Mouse (Mus musculus) neural tube, embryonic 11.5 days (tissue): ENCODE measurements at regions not wholly inside any gene's neighbourhood (a gene's known extent, or its start where the extent isn't known, plus 50 kb on each side); places are given as distances from the start of the nearest gene placed in this dataset.

ENCODE experiments used
- ATAC-seq: fragments of 200-750 bp; cut with Nextera tagmentation; 2 replicates; pipeline ENCODE4 v1.8.0; 2017; ENCODE audit warnings: moderate number of reproducible peaks, mild to moderate bottlenecking, moderate TSS enrichment, moderate library complexity; ENCODE audit not compliant: insufficient read depth, low FRiP score, low TSS enrichment
- DNase-seq: peaks from one replicate; pipeline ENCODE4 v3.0.0-alpha.2; 2015; ENCODE audit warnings: low spot score
- H3K27ac ChIP-seq: fragments of 300-500 bp; sonication (generic); 2 replicates; pipeline ENCODE4 v1.5.1; 2014; ENCODE audit warnings: low read depth, mild to moderate bottlenecking, low read length
- H3K27me3 ChIP-seq: fragments of 300-500 bp; sonication (generic); 2 replicates; pipeline ENCODE4 v1.6.1; 2014; ENCODE audit warnings: mild to moderate bottlenecking, low read length, mixed read lengths; ENCODE audit not compliant: control insufficient read depth, insufficient read depth
- H3K36me3 ChIP-seq: fragments of 300-500 bp; sonication (generic); 2 replicates; pipeline ENCODE4 v1.6.1; 2014; ENCODE audit warnings: mild to moderate bottlenecking, low read length, moderate library complexity, mixed read lengths; ENCODE audit not compliant: control insufficient read depth, insufficient read depth
- H3K4me1 ChIP-seq: fragments of 300-500 bp; sonication (generic); 2 replicates; pipeline ENCODE4 v1.6.1; 2014; ENCODE audit warnings: low read length, mixed read lengths; ENCODE audit not compliant: control insufficient read depth, insufficient read depth
- H3K4me2 ChIP-seq: fragments of 300-500 bp; sonication (generic); 2 replicates; pipeline ENCODE4 v1.6.1; 2014; ENCODE audit warnings: low read depth, mild to moderate bottlenecking, moderate library complexity
- H3K4me3 ChIP-seq: fragments of 300-500 bp; sonication (generic); 2 replicates; pipeline ENCODE4 v1.5.1; 2014; ENCODE audit warnings: low read depth, low read length
- H3K9ac ChIP-seq: fragments of 300-500 bp; sonication (generic); 2 replicates; pipeline ENCODE4 v1.6.1; 2014; ENCODE audit warnings: mild to moderate bottlenecking, low read length
- H3K9me3 ChIP-seq: fragments of 300-500 bp; sonication (generic); 2 replicates; pipeline ENCODE4 v1.6.1; 2016; ENCODE audit warnings: low read length; ENCODE audit not compliant: control insufficient read depth
- WGBS: fragments of 180-500 bp; shearing (Covaris S2); extraction: QIAGEN DNeasy Blood & Tissue Kit; methylation state at CpG from one replicate; pipeline ENCODE4 v1.1.7; 2014; 5-methylcytosine and 5-hydroxymethylcytosine counted together

DNA sequence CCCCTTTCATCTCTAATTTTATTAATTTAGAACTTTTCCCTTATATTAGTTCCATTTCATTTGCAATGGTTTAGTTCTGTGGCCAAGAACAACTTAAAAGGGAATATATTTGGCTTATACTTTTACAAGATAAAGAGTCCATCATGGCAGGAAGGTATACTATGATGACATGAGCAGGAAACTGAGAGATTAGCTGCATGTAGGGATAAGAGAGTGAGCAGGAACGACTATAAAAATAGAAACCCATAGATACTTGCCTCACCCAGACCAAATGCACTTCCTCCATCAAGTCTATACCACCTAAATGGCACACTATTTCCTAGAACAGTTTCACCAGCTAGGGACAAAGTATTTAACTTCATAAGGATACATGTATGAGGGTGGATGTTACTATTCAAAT is 752.2 kb upstream of the Pou3f4 start:
- Histone ChIP-seq H3K27ac (no peak overlapping the region), H3K9ac (no peak overlapping the region), H3K36me3 (no peaks in the 10 kb centered on the region), H3K9me3 (no peaks in the 10 kb centered on the region), H3K27me3 (no peaks in the 10 kb centered on the region), H3K4me2 (no peak overlapping the region), H3K4me1 (no peaks in the 10 kb centered on the region), H3K4me3 (no peak overlapping the region)
- DNase-seq (no peak), ATAC-seq (no peak)
- 50% methylated on average over 1 of the region's 1 CpGs for WGBS

DNA sequence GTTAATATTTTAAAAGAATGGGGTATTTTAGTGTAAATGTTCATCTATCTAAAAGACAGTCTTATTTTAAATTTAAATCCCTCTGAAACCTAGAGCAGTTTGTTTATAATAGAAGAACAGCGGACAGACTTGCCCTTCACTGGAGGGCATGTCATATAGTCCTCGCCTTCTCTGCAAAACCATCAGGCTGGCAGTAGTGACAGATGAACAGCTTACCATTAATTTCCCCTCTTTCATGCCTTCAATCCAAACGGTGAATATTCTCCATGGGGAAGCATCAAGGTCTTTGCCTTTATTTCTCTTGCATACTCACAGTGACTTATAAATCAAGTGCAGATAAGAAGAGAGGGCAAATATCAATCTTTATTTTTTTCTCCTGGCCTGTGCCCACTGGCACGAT is 737.7 kb upstream of the Pou3f4 start:
- Histone ChIP-seq H3K27ac (no peak overlapping the region), H3K4me1 (no peaks in the 10 kb centered on the region), H3K9me3 (no peaks in the 10 kb centered on the region), H3K4me2 (no peak overlapping the region), H3K36me3 (no peaks in the 10 kb centered on the region), H3K27me3 (no peaks in the 10 kb centered on the region), H3K9ac (no peak overlapping the region), H3K4me3 (no peak overlapping the region)
- no peak for ATAC-seq
- WGBS: 69% methylated on average over 4 of the region's 4 CpGs
- DNase-seq: no peak

DNA sequence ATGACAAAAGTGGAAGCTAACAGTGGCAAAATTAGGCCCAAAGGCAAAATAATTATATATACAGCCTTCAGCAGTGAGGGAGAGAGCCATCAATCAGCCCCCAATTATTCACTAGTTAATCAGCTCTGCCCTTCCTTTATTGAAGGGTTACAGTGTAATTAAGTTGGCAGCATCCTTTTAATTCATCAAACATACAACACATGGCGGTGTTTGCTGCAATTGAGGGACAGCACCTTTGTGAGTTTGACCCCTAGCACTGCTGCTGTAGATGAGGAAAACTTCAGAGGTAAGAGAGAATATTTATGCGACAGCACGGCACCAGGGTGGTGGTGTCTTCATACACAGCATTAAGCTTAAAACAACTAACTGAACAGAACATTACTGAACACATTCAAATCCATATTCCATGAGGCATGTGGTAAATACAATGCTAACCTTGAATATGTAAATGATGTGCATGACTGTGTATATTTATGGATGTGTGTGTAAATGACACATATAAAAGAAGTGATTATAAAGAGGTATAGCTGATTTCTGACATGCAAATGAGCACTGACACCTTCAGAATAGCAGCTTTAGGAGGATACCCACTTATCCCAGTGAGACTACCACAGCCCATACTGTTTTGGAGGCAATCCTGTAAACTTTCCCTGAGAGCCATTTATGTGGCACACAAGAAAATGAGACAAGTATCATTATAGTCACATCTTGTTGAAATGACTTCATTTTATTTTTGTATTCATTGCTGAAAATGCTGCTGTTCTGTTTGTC is 736.1 kb upstream of the Pou3f4 start:
- Histone ChIP-seq H3K4me3 (no peak overlapping the region), H3K27me3 (no peaks in the 10 kb centered on the region), H3K4me2 (no peak overlapping the region), H3K4me1 (no peaks in the 10 kb centered on the region), H3K9me3 (no peaks in the 10 kb centered on the region), H3K27ac (no peak overlapping the region), H3K36me3 (no peaks in the 10 kb centered on the region), H3K9ac (no peak overlapping the region)
- WGBS: 64% methylated on average over 3 of the region's 3 CpGs
- peak; percentile 31; the same call in 1 of the 2 replicates for ATAC-seq
- DNase-seq: no peak

- ATAC-seq: no peak
Measured at GRCm38 (mm10) chrX:110096976-110097375, 717.1 kb upstream of the Pou3f4 start.

DNA sequence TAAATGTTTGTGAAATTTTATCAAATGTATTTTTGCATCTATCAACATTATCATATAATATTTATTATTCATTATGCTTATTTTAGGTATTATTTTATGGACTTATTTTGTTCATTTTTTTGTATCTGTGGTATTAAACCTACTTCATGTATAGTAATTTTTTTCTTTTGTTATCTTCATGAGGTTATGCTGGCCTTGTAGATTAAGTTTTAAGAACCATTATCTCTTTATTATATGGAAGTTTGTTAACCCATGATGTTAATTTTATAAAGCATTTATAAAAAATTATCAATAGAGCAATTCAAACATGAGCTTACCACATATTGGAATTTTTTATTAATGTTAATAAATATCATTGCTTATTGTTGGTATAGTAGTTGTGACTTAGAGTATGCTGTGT is 704.6 kb upstream of the Pou3f4 start:
- no peak overlapping the region for H3K4me3 ChIP-seq
- H3K4me2 ChIP-seq: no peak overlapping the region
- no peak overlapping the region for H3K9ac ChIP-seq
- H3K27ac ChIP-seq: no peak overlapping the region
- no peaks in the 10 kb centered on the region for H3K36me3 ChIP-seq
- no peaks in the 10 kb centered on the region for H3K27me3 ChIP-seq
- no peaks in the 10 kb centered on the region for H3K9me3 ChIP-seq
- ATAC-seq: no peak
- DNase-seq: no peak
- H3K4me1 ChIP-seq: no peaks in the 10 kb centered on the region

More at GRCm38 (mm10) chrX:110096976-110097375, 717.1 kb upstream of the Pou3f4 start:
- Histone ChIP-seq H3K27ac (no peak overlapping the region), H3K27me3 (no peaks in the 10 kb centered on the region), H3K9me3 (no peaks in the 10 kb centered on the region), H3K36me3 (no peaks in the 10 kb centered on the region), H3K4me1 (no peaks in the 10 kb centered on the region), H3K4me2 (no peak overlapping the region), H3K4me3 (no peak overlapping the region), H3K9ac (no peak overlapping the region)
- 81% methylated on average over 1 of the region's 1 CpGs for WGBS
- no peak for DNase-seq

DNA sequence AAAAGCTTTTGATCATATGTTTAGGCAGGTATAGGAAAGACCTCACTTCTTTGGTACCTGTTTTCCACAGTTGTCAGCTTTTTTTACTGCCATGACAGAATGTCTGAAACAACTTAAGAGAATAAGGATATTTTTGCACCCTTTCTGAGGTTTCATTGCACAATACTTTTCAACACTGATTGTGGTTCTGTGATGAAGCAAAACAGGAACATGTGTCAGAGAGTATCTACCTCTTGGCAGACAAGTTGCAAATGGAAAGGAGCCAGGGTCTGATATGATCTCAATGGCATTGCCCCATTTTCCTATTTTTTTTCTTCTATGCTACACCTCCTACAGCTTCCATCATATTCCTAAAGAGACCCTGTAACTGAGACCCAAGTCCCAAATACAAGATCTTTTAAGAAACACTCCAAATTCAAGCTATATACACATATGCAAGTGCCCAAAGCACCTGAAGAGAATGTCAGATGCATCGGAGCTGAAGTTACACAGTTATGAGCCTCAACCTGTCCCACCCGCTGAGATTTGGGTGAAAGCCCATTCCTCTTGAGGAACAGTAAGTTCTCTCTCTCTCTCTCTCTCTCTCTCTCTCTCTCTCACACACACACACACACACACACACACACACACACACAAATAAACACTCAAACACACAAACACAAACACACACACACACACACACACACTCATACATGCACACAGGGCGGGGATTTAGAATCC is 696.4 kb upstream of the Pou3f4 start:
- ATAC-seq: no peak

DNA sequence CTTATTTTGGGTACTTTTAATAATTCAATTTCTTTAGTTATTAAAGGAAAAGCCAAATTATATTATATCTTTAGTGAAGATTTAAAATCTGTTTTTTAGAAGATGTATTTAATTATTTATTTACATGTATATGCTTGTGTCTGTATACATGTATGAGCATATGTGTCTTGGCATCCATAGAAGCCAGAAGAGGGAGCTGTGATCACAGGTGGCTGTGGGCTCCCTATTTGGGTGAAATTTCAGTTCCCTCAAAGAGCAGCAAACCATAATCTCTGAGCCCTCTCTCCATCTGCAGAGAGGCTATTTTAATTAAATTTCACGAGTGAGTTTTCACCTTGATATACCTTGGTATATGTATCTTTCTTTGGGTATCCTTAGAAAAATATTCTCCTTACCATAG is 693.4 kb upstream of the Pou3f4 start:
- no peak overlapping the region for H3K27ac ChIP-seq
- WGBS: 77% methylated on average over 1 of the region's 1 CpGs
- ATAC-seq: no peak
- H3K9me3 ChIP-seq: no peaks in the 10 kb centered on the region
- no peak for DNase-seq
- no peak overlapping the region for H3K9ac ChIP-seq
- H3K4me2 ChIP-seq: no peak overlapping the region
- H3K27me3 ChIP-seq: no peaks in the 10 kb centered on the region
- no peaks in the 10 kb centered on the region for H3K4me1 ChIP-seq
- H3K36me3 ChIP-seq: no peaks in the 10 kb centered on the region
- H3K4me3 ChIP-seq: no peak overlapping the region

More for the DNA sequence above, 696.4 kb upstream of the Pou3f4 start:
- no peak overlapping the region for H3K4me3 ChIP-seq
- H3K27me3 ChIP-seq: no peaks in the 10 kb centered on the region
- no peaks in the 10 kb centered on the region for H3K9me3 ChIP-seq
- no peak overlapping the region for H3K27ac ChIP-seq
- no peaks in the 10 kb centered on the region for H3K4me1 ChIP-seq
- no peak overlapping the region for H3K4me2 ChIP-seq
- 89% methylated on average over 3 of the region's 3 CpGs for WGBS
- H3K36me3 ChIP-seq: no peaks in the 10 kb centered on the region
- DNase-seq: no peak
- no peak overlapping the region for H3K9ac ChIP-seq
